Mouse (Mus musculus) MEL (cell line): Measurements from ENCODE around the gene Cltb.

Experiments used
- CTCF ChIP-seq, 3 experiments: IDR thresholded peaks in 2 of 3; conservative IDR thresholded peaks in 1 of 3; 2 replicates each; pipeline ENCODE4 v1.5.1; 2011 to 2012; ENCODE audit warnings: low read length in 3 of 3, low read depth in 2 of 3, mild to moderate bottlenecking in 2 of 3, improper control_type of control experiment in 1 of 3, inconsistent platforms in 1 of 3, mixed read lengths in 1 of 3, moderate library complexity in 1 of 3; ENCODE audit not compliant: control insufficient read depth in 1 of 3, insufficient read depth in 1 of 3, poor library complexity in 1 of 3, severe bottlenecking in 1 of 3
- EP300 ChIP-seq, 2 experiments: IDR thresholded peaks; 2 replicates each; pipeline ENCODE4 v1.6.1; 2011; ENCODE audit warnings: improper control_type of control experiment in 2 of 2, low read length in 2 of 2, low read depth in 1 of 2, mild to moderate bottlenecking in 1 of 2
- GATA1 ChIP-seq: IDR thresholded peaks from 2 replicates; pipeline ENCODE4 v1.6.1; 2011; ENCODE audit warnings: low read depth, low read length, improper control_type of control experiment
- MXI1 ChIP-seq: IDR thresholded peaks from 2 replicates; pipeline ENCODE4 v1.6.1; 2011; ENCODE audit warnings: mild to moderate bottlenecking, low read depth, low read length, improper control_type of control experiment
- NRF1 ChIP-seq: IDR thresholded peaks from 2 replicates; pipeline ENCODE4 v1.6.1; 2014; ENCODE audit warnings: low read depth, mild to moderate bottlenecking, inconsistent platforms, low read length, improper control_type of control experiment, moderate library complexity; ENCODE audit not compliant: poor library complexity, insufficient read depth, severe bottlenecking
- POLR2A ChIP-seq, 2 experiments: IDR thresholded peaks; 2 replicates each; pipeline ENCODE4 v1.6.1; 2011 to 2012; ENCODE audit warnings: low read length in 2 of 2, mild to moderate bottlenecking in 2 of 2, control low read depth in 1 of 2, improper control_type of control experiment in 1 of 2, low read depth in 1 of 2, moderate library complexity in 1 of 2; ENCODE audit not compliant: control insufficient read depth in 1 of 2, insufficient read depth in 1 of 2, poor library complexity in 1 of 2
- SMC3 ChIP-seq: IDR thresholded peaks from 2 replicates; pipeline ENCODE4 v1.6.1; 2011; ENCODE audit warnings: low read depth, low read length, improper control_type of control experiment
- TBP ChIP-seq: IDR thresholded peaks from 2 replicates; pipeline ENCODE4 v1.8.0; 2011; ENCODE audit warnings: low read depth, low read length, improper control_type of control experiment
- USF1 ChIP-seq: IDR thresholded peaks from 2 replicates; pipeline ENCODE4 v1.6.1; 2014; ENCODE audit warnings: low read depth, mild to moderate bottlenecking, inconsistent platforms, low read length, improper control_type of control experiment, moderate library complexity
- USF2 ChIP-seq, 2 experiments: IDR thresholded peaks; 2 replicates each; pipeline ENCODE4 v1.6.1; 2011 to 2012; ENCODE audit warnings: improper control_type of control experiment in 2 of 2, low read length in 2 of 2, borderline replicate concordance in 1 of 2, inconsistent platforms in 1 of 2, low read depth in 1 of 2, mild to moderate bottlenecking in 1 of 2; ENCODE audit not compliant: insufficient read depth in 1 of 2

- TF ChIP-seq CTCF (IDR thresholded peaks at IDR 0.05 in 2 of 3, conservative IDR thresholded peaks at IDR 0.05 in 1 of 3; ENCODE audit: control insufficient read depth in 1 of 3, insufficient read depth in 1 of 3, low read depth in 2 of 3, low read length in 3 of 3, poor library complexity in 1 of 3, severe bottlenecking in 1 of 3) = no peak
- TF ChIP-seq USF2 (IDR thresholded peaks at IDR 0.05; ENCODE audit: borderline replicate concordance in 1 of 2, insufficient read depth in 1 of 2, low read depth in 1 of 2, low read length in 2 of 2) = no peak
- no peak for TF ChIP-seq TBP
- TF ChIP-seq GATA1 = no peak
- no peak for TF ChIP-seq USF1
- no peak for TF ChIP-seq MXI1
- TF ChIP-seq EP300 (IDR thresholded peaks at IDR 0.05; ENCODE audit: low read depth in 1 of 2, low read length in 2 of 2) = no peak
- no peak for TF ChIP-seq POLR2A (IDR thresholded peaks at IDR 0.05; ENCODE audit: control insufficient read depth in 1 of 2, insufficient read depth in 1 of 2, low read depth in 1 of 2, low read length in 2 of 2, poor library complexity in 1 of 2)
- no peak for TF ChIP-seq NRF1
- no peak for TF ChIP-seq SMC3
Observed at GRCm38 (mm10) chr13:54650461-54650860, 39.3 kb upstream of the Cltb start.
